Mouse (Mus musculus) c-Kit-positive CD71-negative TER-119-negative erythroid progenitor cells, embryonic 14.5 days (primary cell): Measurements from ENCODE around the gene Sucnr1.
"Not testable (repeated sequence)": the region's sequence is repeated elsewhere in the genome, so short reads cannot be mapped to it uniquely, and the experiment has no call there.

Experiments used
- DNase-seq: peaks from one replicate; pipeline ENCODE4 v3.0.0-alpha.2; 2013; ENCODE audit warnings: low read depth

Sucnr1 gene

DNA sequence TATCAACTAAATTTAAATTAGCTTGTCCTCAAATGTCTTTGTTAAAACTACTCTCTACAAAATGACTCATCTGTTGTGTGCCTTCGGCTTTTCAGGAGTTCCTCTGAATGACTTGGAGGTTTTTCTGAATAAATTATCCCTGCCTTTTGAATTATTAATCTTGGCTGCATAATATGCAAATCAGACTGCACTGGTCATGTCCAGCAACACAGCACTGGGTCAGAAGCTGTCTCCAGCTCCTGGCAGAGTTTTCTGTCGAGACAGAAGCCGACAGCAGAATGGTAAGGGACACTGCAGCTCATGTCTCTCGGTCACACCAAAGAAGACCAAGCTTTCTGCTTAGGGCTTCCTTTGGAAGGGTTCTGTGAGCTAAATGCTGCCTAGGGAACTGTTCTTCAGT lies at the start of gene Sucnr1:
Sucnr1 (plus strand) TSS at position 222 of the 400 bp plus-strand sequence.
- DNase-seq, result no peak

DNA sequence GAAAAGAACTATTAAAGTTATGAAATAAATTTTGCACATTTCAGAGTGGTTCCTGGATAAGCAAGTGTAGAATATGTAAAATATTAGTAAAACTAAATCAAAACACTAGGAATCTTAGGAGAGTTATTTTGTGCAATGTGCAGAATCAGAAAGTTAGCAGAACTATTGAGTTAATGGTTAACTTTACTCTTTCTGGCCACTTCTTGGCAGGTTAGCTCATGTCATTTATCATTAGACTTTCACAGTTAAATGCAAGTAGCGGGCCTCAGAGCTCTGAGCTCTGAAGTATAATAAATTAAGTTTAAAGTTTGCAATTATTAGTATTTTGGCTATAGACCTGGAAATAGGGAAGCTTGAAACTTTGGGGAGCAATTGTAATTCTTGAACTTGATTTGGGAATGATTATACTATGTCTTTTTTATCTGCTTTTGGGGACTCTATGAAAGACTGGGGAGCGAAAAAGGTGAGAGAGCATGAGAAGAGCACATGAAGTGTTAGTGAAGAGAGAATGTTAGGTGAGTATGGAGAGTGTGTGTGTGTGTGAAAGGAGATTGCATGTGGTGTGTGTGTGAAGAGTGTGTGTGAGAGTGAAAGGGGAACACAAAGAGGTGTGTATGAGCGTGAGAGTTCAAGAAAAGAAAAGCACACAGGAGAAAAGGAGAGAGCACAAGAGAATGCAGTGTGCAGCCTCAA lies 35.3 kb upstream of the Sucnr1 start:
- no peak for DNase-seq

DNA sequence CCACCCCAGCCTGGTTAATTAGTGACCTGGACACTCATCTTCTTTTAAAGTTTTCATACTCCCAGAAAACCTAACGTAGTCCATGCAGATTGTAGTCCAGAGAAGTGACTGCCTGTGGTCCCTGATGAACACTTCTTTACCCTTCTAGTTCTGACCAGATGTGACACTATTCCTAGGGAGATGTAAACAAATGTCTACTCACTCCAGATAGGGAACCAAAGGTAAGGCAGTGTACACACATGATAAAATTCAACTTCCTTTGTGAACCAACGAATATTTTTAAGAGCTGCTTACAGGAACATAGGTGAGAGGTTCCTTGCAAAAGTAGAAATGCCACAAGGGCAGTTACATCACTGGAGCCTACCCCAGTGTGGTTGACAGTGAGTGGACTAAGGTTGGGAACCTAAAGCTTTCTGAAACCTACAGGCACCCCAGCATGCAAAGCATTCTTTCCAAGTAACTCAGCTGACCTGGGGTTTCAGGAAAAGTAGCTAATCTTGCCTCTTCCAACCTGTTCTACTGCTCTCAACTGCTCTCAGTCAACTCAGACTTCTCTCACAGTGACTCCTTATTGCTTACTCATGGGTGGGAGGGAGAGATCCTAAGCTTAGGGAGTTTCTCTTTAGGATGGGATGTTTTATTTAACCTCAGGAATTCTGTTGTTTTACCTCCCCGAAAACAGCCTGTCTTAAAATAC lies 28.3 kb upstream of the Sucnr1 start:
- DNase-seq, result no peak

DNA sequence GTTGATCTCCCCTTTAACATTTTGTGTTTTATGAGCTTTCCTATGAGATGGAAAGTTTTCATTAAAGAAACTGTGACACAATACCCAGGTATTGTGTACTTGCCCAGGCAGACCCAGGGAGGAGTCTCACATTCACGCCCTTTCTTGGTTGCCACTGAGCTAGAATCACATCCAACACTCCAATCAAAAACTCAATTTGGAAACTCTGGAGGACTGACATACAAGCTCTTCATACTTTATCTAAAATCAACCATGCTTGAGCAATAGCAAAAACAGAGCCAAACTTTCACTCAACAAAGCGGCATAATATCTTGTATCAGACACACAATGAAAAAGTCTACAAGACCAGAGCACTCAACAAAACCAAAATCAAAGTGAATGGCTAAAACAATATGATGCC lies 27.7 kb upstream of the Sucnr1 start:
- DNase-seq, result no peak

DNA sequence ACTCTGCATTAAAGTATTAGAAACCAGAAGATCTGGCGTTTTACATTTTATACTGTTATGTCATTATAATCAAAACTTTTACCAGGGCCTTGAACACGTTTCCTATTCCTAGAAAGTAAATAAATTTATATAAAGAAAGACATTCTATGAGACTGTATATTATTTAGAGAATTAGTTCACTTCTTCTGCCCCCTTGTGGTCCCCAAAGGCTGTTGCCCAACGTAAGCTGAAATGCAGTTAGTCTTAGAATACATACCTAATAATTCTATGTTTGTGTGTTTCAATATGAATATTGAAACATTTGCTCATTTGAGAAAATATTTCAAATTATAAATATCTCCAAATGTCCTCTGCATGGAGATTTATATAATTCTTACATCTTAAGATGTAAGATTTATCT lies 25.2 kb upstream of the Sucnr1 start:
- peak; percentile 9 for DNase-seq

DNA sequence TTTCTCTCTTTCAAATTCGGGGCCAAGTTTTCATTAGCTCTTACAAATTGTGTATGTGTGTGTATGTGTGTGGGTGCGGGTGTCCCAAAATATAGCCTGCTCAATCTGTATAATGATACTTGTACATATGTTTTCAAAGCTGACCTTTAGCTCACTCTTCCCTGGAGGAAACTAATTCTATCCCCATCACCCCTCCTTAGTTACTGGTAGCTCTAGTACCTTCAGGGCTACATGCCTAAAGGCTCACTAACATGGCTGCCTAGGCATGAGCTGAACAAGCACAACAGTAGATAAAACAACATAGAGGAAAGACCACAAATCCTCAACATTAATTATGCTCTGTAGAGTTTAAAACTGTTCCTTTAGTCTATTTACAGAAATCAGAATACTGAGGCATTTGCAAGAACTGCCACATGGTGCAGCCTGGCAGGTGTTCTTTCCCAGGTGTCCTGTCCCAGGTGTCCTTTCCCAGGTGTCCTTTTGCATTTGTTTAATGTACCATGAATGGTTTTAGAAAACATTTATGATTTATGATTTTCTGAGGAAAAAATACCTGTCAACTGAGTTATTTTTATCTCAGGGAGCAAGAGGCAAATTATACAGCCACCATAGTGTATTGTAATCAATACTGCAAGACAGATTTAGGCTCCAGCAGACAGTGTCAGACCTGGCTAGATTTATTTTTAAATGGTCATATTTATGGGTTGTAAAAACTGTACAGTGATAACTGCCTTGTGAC lies 24.4 kb upstream of the Sucnr1 start:
- no peak for DNase-seq

DNA sequence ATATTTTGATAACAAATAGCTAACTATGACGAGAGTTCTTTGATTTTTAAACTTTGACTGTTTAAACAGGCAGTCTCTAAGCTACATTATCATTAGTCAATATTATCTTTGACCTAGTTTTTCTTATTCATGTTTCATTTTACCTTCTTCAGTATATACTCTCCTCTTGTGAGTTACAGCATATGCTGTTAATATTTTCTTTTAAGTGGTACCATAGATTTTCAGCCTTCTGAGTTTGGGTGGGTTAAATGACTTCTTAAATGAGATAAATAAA lies 23.9 kb upstream of the Sucnr1 start:
- no peak for DNase-seq

DNA sequence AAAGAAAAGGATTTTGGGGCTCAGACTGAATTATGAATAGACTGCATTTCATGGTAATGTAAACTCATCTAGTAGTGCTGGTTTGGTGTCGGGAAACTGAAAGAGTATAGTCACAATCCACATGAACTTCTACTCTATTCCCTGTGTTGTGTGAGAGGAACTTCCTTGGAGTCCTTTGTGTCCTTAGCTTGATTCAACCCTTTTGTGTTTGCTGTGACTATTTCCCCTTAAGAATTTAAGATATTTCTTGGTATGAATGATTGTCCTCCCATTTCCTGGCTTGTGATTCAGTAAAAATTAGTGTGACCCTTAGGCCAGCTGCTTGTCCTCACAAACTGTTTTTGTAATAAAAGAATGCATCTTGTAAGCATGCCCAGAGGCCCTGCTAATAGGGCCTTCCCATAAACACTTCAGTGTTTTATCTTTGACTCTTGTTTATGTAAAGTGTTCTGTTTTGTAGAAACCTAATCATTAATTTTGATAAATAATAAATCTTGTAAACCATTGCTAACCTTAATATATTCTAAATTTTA lies 2.7 kb upstream of the Sucnr1 start:
- no peak for DNase-seq

DNA sequence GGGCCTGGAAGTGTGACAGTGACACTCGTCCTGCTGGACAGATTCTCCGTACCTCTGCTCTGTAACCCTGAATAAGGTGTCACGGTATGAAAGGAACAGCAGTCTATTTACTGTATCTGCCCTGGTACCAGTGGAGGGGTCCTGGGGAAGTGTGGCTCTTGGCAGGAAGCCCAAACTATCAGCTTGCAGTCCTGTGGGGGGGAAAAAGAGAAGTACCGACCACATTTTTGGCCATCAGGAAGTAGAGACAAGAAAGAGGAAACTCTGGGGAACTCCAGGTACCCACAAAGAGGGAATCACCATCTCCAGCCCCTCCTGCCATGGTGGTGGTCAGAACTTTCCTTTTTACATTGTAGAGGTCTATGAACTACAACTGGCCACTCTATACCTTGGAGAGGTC lies 1.1 kb upstream of the Sucnr1 start:
- peak; percentile 58 for DNase-seq

DNA sequence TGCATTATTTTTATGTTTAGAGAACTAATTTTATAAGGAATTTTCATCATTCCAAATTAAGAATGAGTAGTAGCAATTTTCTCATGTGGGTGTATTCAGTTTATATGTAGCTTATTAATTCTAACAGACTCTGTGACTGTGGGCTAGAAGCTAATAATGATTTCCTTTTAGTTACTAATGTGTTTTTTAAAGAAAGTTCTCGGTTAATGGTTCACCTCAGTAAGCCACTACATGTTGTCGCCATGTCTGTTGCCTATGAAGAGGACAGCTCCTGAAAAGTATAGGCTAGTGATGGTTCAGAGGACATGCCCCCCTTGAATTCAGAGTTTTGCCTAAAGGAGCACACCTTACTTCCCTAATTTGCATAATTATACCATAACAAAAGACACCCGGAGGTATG lies 1.1 kb downstream of the Sucnr1 start:
- DNase-seq, result no peak

DNA sequence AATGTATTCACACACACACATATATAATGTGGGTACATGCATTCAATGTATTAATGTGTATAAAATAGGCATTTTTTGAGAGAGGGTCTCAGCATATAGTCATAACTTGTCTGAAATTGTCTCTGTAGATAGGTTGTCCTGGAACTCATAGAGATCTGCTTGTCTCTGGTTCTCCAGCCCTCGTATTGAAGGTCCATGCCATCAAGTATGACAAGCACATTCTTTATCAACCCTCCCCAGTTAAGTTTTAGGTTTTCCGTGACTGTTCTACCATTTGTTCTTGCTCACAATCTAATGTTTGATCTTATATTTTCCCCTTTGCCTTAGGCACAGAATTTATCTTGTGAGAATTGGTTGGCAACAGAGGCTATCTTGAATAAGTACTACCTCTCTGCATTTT lies 4.1 kb downstream of the Sucnr1 start:
- no peak for DNase-seq

DNA sequence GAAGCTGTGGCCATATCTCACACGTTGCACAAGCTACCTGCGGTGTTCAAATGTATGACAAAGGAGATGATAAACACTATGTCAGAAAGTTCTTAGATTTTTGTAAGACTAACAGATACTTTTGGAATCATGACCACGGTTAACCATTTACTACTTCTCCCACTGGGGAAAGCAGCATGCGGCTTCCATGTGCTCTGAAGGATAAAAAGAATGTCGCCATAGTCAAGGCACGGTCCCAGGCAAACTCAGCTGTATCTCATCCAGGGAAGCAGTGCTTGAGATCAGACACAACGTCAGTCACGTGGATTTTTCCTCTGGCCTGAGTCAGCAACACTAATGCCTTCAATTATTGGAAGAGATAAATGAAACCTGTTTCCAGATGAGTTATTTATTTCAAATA lies 9.7 kb downstream of the Sucnr1 start:
- no peak for DNase-seq

DNA sequence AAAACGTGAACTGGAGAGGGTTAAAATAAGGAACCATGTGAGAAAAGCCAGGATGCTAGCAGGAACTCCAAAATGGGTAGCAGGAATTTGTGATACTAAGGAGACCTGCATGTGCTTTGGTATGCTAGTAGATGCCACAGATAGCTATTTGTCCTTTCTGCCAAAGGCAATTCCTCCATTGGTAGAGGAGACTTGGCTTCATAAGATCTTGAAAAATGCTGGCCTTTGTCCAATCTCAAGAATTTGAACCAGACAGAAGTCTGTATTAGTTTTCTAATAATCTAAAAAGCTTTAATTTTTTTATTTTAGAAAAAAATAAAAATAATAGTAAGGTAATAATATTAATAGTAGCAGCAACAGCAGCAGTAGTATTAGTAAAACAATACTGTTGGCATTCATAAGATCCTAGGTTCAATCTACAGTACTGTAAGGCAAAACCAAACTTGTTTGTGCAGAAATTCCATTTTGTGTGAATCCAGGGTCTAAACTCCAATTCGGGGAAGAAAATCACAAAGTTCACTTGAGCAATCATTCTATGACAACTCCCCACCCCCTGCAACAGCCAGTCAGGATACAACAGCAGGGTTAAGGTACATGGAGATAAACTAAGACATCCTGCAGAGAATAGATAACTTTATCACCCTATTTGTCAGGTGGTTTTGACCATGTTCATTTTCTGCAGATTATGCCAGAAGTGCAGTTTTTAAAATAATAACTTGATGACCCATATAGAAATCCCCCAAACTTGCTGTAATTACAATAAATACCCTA lies 12.9 kb downstream of the Sucnr1 start:
- DNase-seq, result no peak

DNA sequence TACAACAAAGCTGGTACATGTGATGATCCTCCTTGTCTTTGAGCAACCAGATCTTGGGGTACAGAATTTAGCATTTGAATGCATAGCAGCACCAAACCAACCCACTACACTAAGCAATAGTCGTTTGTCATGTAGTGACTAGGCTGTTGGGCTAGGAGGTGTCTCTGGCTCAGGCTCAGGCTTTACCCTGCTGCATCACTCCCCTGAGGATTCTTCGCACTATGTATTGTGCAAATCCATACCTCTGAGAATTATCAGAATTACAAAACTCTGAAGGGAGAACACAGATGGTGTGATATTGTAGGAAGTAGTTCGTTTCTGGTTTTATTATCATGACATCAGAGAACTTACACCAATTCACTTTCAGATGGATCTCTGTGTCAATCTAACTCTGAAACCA lies 15.3 kb downstream of the Sucnr1 start:
- no peak for DNase-seq

DNA sequence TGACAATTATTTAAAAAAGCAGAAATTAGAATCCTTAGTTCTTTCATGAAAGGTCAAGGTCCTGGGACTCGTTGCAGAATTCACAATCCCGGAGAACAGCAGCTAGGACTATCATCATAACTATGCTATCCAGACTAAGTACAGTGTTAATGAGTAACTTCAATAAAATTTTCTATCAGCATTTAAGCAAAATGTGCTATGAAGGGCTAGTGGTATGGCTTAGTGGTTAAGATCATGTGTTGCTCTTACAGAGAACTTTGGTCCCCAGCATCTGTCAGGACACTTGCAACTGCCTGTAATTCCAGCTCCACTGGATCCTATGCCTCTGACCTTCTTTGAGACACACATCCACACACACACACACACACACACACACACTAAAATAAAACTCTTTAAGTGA lies 15.8 kb downstream of the Sucnr1 start:
- no peak for DNase-seq

DNA sequence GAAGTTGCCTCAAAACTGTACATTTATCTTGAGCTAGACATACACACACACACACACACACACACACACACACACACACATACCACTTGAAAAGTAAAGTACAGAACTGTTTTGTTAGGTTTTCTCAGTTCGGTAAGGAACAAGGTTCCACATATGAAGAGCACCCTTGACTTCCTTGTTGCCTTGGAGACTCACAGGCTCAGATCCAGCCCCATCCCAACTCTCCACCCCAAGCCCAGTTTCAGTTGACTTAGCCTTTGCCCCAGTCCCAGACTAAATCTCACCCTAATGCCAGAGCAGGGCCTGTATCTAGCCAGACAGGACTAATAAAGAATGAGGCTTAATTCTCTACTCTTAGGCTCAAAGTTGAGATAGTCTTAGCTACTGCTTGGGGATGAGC lies 16.9 kb downstream of the Sucnr1 start:
- DNase-seq, result no peak

DNA sequence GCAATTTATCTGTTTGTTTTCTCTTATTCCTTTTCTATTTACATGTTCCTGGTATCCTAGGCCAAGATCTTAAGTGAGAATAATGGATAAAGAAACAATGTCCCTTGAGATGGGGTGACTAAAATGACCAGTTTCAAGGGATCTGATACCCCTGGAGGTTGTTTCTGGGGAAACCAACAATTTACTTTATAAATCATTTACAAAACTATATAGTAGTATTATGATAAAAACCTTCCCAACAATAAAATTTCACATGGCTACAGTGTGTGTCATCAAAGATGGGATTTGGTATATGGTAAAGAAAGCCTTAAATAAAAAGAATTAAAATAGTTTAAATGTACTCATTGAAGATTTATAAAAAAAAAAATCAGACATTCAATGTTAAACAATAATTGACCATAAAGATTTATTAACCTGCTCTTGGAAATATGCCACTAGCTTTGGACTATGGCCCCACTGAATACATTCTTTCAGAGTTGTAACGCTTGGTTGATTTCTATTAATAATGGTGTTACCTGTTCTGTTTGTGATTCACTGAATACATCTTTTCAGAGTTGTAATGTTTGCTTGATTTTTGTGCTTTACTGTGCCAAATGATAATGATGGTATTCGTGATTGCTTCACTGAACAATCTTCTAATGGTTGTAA lies 22.9 kb downstream of the Sucnr1 start:
- no peak for DNase-seq

DNA sequence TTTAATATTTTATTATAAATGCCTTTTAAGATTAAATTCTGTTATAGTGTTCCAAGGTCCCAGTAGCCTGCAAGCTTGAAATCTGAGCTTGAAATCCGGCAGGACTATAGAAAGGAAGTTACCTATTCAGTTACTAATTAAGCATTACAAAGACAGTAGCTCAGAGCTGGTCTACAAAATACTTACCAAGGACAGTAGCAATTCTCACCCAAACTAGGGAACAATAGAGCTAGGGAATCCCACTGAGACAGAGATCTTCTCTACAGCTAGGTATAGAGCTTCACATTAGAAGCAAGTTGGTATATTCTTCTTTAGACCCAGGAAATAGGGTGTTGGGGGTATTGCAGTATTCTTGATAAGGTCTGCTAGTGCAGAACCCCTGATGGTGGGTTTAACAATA lies 24.8 kb downstream of the Sucnr1 start:
- DNase-seq, result not testable (repeated sequence)

DNA sequence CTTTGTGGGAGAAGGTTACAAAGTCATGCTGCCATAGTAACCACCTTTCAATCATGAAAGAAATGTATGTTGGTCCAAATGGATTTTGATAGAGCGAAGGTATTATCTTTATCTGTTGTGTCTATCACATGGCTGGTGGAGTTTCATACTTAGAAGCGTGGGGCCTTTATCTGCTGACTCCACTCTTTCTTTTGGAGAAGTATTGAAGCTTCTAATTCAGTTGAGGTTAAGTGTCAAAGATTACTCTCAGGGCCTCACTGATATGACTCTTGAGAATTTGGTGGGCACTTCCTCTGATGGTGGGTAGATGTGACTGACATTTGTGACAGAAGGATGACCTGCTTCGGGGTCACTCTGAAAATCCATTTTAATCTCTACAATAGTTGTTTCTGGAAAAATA lies 26.1 kb downstream of the Sucnr1 start:
- DNase-seq, result no peak

DNA sequence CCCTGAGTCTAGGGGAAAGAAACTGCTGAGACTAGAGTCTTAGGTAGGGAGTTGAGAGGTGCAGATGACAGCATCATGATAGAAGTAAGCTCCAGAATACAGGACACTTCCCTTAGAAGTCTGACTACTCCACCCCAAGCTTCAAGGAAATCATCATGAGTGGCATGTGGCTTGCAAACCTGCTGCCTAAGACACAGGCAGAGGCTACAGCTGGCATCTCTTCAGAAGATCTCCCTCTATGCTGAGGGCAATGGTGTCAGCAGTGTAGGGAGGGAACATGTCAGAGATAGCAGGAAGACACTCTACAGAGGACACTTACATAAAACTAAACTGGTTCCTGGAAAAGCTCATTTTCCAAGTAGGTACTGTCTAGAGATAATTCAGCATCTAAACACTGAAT lies 27.1 kb downstream of the Sucnr1 start:
- no peak for DNase-seq

DNA sequence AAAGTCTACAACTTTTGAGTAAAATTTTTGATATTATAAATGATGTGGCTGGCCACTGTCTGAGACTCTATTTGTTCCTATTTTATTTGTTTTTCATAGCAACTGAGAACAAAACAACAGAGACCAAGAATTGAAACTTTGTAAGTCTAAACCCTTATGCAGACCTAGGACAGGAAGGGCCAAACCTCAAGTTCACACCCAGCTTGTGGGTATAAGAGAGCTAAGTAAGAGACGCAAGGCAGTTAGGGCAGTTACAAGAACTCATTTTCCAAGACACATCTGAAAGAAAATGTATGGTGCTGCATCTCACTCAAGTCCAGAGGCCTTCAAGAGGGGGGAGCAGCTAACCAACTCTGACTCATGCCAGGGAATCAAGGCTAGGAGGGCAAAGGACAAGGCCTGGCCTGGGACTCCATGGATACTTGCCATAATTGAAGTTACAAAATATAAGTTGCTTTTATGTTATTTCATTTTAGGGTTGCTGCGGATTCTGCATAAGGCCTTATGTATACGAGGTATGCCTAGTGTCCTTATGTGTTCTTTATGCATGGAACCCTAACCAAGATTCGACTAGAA lies 29.6 kb downstream of the Sucnr1 start:
- no peak for DNase-seq
